Mouse (Mus musculus) hindbrain, embryonic 14.5 days (tissue): ENCODE measurements around the gene Sema4d. TPM values are rescaled to one million over a fixed set of nuclear protein-coding genes. Genes with fewer than 3 reads are reported as not detected.
A peak's percentile ranks its signal among the peaks of the same experiment; 100 is the strongest.

Source experiments
- ATAC-seq: fragments of 200-750 bp; cut with Nextera tagmentation; 2 replicates; pipeline ENCODE4 v1.8.0; 2017; ENCODE audit warnings: moderate number of reproducible peaks, mild to moderate bottlenecking, moderate TSS enrichment, moderate library complexity; ENCODE audit not compliant: low FRiP score
- DNase-seq: peaks from one replicate; pipeline ENCODE4 v3.0.0-alpha.2; 2015; ENCODE audit warnings: low spot score
- H3K27ac ChIP-seq: fragments of 300-500 bp; sonication (generic); 2 replicates; pipeline ENCODE4 v1.5.1; 2014; ENCODE audit warnings: mild to moderate bottlenecking, moderate library complexity
- H3K27me3 ChIP-seq: fragments of 300-500 bp; sonication (generic); 2 replicates; pipeline ENCODE4 v1.6.1; 2014; ENCODE audit warnings: mild to moderate bottlenecking, low read length, mixed read lengths; ENCODE audit not compliant: control insufficient read depth, insufficient read depth
- H3K36me3 ChIP-seq: fragments of 300-500 bp; sonication (generic); replicated peaks from 2 replicates; pipeline ENCODE4 v1.6.1; 2014; ENCODE audit not compliant: control insufficient read depth, insufficient read depth
- H3K4me1 ChIP-seq: fragments of 300-500 bp; sonication (generic); replicated peaks from 2 replicates; pipeline ENCODE4 v1.6.1; 2014; ENCODE audit warnings: antibody characterized with exemption, low read length, mixed read lengths; ENCODE audit not compliant: control insufficient read depth, insufficient read depth
- H3K4me2 ChIP-seq: fragments of 300-500 bp; sonication (generic); replicated peaks from 2 replicates; pipeline ENCODE4 v1.6.1; 2014; ENCODE audit warnings: mild to moderate bottlenecking, moderate library complexity
- H3K4me3 ChIP-seq: fragments of 300-500 bp; sonication (generic); replicated peaks from 2 replicates; pipeline ENCODE4 v1.5.1; 2014; ENCODE audit warnings: mild to moderate bottlenecking, low read length
- H3K9ac ChIP-seq: fragments of 300-500 bp; sonication (generic); 2 replicates; pipeline ENCODE4 v1.6.1; 2014
- H3K9me3 ChIP-seq: fragments of 300-500 bp; sonication (generic); 2 replicates; pipeline ENCODE4 v1.6.1; 2016; ENCODE audit warnings: low read length; ENCODE audit not compliant: control insufficient read depth
- WGBS: fragments of 180-500 bp; shearing (Covaris S2); extraction: QIAGEN DNeasy Blood & Tissue Kit; methylation state at CpG from one replicate; pipeline ENCODE4 v1.1.7; 2014; 5-methylcytosine and 5-hydroxymethylcytosine counted together
- polyA plus RNA-seq: library from polyadenylated mRNA; unstranded; fragments of >200 nt; fragmentation: Nextera tagmentation; extraction: Ambion mirVana; gene quantifications from 2 replicates; pipeline ENCODE4 v1.2.1, GENCODE M21; 2014

The Sema4d gene
- polyA plus RNA-seq, 1 experiment from 2014 or later, result 16.2 TPM

GRCm38 (mm10) chr13:51800921-51801320, 7.4 kb upstream of the Sema4d start:
- Histone ChIP-seq H3K4me3 (no peak overlapping the region), H3K27ac (no peak overlapping the region), H3K27me3 (no peaks in the 10 kb centered on the region), H3K9me3 (no peaks in the 10 kb centered on the region), H3K4me2 (no peak overlapping the region), H3K4me1 (peaks cover 7% of the 10 kb centered on the region; the same call in 1 of the 2 replicates), H3K36me3 (no peaks in the 10 kb centered on the region), H3K9ac (no peak overlapping the region)
- ATAC-seq (no peak), DNase-seq (no peak)
- 57% methylated on average over 9 of the region's 9 CpGs for WGBS

GRCm38 (mm10) chr13:51799735-51800522, 6.4 kb upstream of the Sema4d start:
- Histone ChIP-seq H3K4me1 (no peaks in the 10 kb centered on the region), H3K4me2 (no peak overlapping the region), H3K9ac (no peak overlapping the region), H3K36me3 (no peaks in the 10 kb centered on the region), H3K9me3 (no peaks in the 10 kb centered on the region), H3K27ac (no peak overlapping the region), H3K4me3 (no peak overlapping the region), H3K27me3 (no peaks in the 10 kb centered on the region)
- DNase-seq, result no peak
- 87% methylated on average over 16 of the region's 16 CpGs for WGBS
- no peak for ATAC-seq

DNA sequence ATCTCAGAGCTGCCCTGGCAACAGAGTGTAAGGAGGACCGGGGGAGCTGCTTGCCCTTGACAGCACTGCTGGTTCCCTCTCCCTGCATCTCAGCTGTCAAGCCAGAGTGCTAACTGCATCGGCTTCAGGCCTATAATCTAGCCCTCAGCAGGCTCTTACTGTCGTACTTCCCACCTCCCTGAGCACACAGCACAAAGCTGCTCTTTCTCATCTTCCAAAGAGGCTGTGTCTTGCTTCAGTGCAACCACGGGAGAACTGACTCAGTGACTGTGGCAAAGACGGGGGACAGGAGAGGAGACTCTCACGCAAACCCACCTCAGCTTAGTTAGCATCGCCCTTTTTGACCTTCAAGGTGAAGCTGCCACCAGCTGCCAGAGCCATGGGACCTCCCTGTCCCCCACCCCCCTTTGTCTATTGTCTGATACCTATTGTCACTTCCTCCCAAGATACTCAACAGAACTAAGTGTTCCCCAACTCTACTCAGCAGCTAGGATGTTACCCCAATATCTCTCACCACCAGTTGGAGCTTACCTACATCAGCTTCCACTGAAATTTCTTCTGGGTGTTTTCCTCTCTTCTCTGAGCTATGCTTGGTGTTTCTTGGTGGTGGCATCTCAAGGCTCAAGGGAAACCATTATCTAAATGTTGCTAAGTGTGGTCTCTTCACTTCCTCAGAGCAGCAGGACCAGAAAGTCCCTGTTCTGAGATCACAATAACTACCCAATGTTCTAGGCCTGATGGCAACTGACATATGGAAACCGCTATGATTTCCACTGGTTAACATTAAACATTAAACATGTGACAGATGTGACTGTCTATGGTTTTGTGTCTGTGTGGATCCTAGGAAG, 4.6 kb upstream of the Sema4d start:
- no peaks in the 10 kb centered on the region for H3K36me3 ChIP-seq
- H3K27me3 ChIP-seq, result no peaks in the 10 kb centered on the region
- DNase-seq (no peak), ATAC-seq (no peak)
- H3K9me3 ChIP-seq, result no peaks in the 10 kb centered on the region
- H3K4me2 ChIP-seq, result no peak overlapping the region
- 66% methylated on average over 8 of the region's 8 CpGs for WGBS
- no peak overlapping the region for H3K9ac ChIP-seq
- H3K27ac ChIP-seq, result no peak overlapping the region
- no peak overlapping the region for H3K4me3 ChIP-seq
- 0 out of 2 replicates have a peak, but pooled peaks cover 4% of the 10 kb centered on the region for H3K4me1 ChIP-seq

DNA sequence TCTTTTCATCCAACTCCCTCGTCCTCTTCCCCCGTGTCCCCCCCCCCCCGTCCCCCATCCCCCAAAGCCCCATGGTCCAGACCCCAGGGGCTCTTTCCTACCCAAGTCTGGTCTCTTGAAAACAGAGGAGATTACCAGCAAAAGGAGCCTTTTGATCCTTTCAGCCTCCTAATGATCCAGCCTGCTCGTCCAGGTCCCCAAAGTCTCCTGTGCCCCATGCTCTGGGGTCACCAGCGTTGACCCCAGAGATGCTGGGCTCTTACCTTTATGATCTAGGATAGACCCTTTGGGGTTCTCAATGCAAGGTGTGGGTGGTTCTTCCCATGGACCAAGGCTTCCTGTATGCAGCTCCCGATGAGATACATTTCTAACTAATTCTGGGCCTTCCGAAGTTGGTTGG, 401 bp upstream of the Sema4d start:
- no peak for ATAC-seq
- Histone ChIP-seq H3K9me3 (no peaks in the 10 kb centered on the region), H3K27me3 (0 out of 2 replicates have a peak, but pooled peaks cover 4% of the 10 kb centered on the region), H3K36me3 (no peaks in the 10 kb centered on the region), H3K27ac (no peak overlapping the region), H3K9ac (no peak overlapping the region), H3K4me1 (peaks cover 22% of the 10 kb centered on the region), H3K4me3 (peak overlapping the region; percentile 85), H3K4me2 (peak overlapping the region; percentile 99)
- DNase-seq, result no peak
- WGBS, result 28% methylated on average over 7 of the region's 7 CpGs

DNA sequence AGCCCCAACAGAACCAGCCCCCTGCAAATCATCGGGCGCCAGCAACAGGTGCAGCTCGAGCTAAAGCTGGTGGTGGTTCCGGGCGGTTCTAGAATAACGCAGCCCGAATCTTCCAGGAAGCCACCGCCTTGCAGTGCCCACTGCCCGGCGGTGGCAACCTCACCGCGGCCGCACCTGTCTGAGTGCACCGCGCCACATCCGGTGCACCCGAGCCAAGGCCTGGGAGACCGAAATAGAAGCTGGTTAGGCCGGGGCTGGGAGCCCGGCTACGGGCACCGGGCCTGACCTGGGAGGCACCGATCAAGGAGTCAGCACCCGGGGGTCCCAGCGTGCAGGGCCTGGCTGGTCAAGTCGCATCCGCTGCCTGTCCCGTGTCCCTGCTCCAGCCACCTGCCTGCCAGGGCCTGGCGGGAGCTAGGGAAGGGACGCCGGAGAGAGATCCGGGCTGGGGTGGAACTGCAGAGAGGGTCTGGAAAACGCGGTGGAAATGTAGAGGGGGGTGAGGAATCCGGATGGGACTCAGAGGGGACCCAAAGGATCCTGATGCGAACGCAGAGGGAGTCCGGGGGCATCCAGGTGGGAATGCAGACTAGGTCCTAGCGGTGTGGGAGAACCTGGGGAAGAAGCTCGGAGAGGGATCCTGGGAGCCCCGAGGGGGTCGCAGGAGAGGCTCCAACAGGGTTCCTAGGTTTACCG, 670 bp downstream of the Sema4d start:
- peak overlapping the region; percentile 85 for H3K4me3 ChIP-seq
- no peak for DNase-seq
- 0 out of 2 replicates have a peak, but pooled peaks cover 4% of the 10 kb centered on the region for H3K27me3 ChIP-seq
- peaks cover 22% of the 10 kb centered on the region for H3K4me1 ChIP-seq
- no peaks in the 10 kb centered on the region for H3K36me3 ChIP-seq
- H3K9me3 ChIP-seq, result no peaks in the 10 kb centered on the region
- WGBS, result 2% methylated on average over 41 of the region's 43 CpGs
- peak overlapping the region; percentile 99 for H3K4me2 ChIP-seq
- peak overlapping the region; percentile 93 for H3K9ac ChIP-seq
- peak overlapping the region; percentile 84 for H3K27ac ChIP-seq
- ATAC-seq, result peak; percentile 28

DNA sequence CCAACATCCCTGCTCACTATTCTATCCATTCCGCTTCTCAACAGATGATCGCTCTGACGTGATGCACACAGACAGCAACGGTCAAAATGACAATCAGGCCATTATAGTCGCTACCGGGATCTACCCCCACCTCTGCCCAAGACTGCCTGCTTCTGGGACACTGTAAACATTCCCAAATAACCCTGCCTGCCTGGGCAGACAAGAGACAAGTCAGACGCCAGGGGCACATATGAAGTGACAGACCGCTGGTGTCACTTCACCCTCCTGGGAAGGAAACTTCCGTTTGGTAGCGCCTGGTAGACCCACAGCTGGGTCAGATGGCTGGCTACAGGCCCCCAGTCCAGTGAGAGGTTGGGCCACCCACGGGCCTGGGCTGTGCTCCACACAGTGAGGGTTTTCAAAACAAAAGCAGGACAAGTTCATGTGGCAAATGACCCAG, 1.4 kb downstream of the Sema4d start:
- H3K9me3 ChIP-seq, result no peaks in the 10 kb centered on the region
- no peak for ATAC-seq
- H3K4me3 ChIP-seq, result peak overlapping the region; percentile 85
- 0 out of 2 replicates have a peak, but pooled peaks cover 4% of the 10 kb centered on the region for H3K27me3 ChIP-seq
- peak overlapping the region; percentile 99 for H3K4me2 ChIP-seq
- H3K4me1 ChIP-seq, result peaks cover 22% of the 10 kb centered on the region
- DNase-seq, result no peak
- no peaks in the 10 kb centered on the region for H3K36me3 ChIP-seq
- no peak overlapping the region for H3K27ac ChIP-seq
- WGBS, result 27% methylated on average over 11 of the region's 11 CpGs
- peak overlapping the region; percentile 93 for H3K9ac ChIP-seq

DNA sequence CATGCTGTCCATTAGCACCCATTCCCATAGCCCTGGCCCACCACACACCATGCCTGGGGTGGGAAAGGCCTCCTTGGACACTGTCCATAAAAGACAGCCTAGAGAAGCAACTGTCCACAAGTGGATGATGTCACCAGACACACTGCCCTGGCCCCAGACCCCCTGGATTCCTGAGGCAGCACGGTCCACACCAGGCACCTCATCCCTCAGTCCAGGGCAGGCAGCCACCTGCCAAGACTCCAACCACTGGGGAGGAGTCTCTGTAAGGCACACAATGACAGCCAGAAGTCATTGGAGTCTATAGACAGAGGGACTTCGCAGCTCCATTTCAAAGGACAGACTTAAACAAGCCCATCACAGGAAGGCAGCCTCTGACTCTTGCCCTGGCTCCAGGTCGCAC, 1.9 kb downstream of the Sema4d start:
- peak overlapping the region; percentile 99 for H3K4me2 ChIP-seq
- no peaks in the 10 kb centered on the region for H3K9me3 ChIP-seq
- ATAC-seq (no peak), DNase-seq (no peak)
- 63% methylated on average over 3 of the region's 3 CpGs for WGBS
- no peak overlapping the region for H3K27ac ChIP-seq
- H3K4me3 ChIP-seq, result peak overlapping the region; percentile 85; the same call in 1 of the 2 replicates
- peaks cover 22% of the 10 kb centered on the region for H3K4me1 ChIP-seq
- no peaks in the 10 kb centered on the region for H3K36me3 ChIP-seq
- 0 out of 2 replicates have a peak, but pooled peaks cover 4% of the 10 kb centered on the region for H3K27me3 ChIP-seq
- H3K9ac ChIP-seq, result no peak overlapping the region; the same call in 1 of the 2 replicates

DNA sequence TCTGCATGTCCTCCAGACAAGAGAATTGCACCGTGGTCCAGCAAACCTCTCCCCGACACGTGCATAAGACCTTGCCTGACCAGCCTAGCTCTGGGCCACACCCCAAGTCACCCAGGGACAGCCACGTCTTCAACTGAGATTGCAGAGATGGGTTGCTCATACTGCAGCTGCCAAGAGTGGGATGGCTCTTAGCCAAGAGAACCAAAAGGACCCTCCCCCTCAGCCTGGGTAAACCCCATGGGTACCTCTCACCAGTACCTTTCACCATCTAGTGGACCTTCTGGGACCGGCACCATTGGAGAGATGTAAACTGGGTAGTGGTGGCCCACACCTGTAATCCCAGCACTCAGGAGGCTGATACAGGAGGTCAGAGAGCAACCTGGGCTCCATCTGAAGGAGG, 2.8 kb downstream of the Sema4d start:
- Histone ChIP-seq H3K27ac (no peak overlapping the region), H3K9ac (no peak overlapping the region), H3K4me3 (no peak overlapping the region), H3K4me2 (no peak overlapping the region), H3K4me1 (peaks cover 22% of the 10 kb centered on the region), H3K27me3 (0 out of 2 replicates have a peak, but pooled peaks cover 4% of the 10 kb centered on the region), H3K9me3 (no peaks in the 10 kb centered on the region), H3K36me3 (no peaks in the 10 kb centered on the region)
- 72% methylated on average over 5 of the region's 5 CpGs for WGBS
- DNase-seq (no peak), ATAC-seq (no peak)
